Comparison of ENCODE assay signal across 12 mouse cellular contexts in genomic region chr5:137649251-137649650, GRCm38 (mm10). TPM values are rescaled to one million over a fixed set of nuclear protein-coding genes. Genes with fewer than 3 reads are reported as not detected.
DNase-seq lines count a peak whose midpoint lies in the region; ATAC-seq and TF ChIP-seq lines count a peak whose summit lies in the region.
"Had no signal": no experiment of that assay in that cellular context is flagged by ENCODE, and none has a peak within 500 bp of the region (broad histone marks: within the 10 kb centered on the region; RNA-seq: fewer than 3 reads in every experiment).

No protein-coding gene starts in this region.

- H3K9ac ChIP-seq in hindbrain, embryonic 12.5 days: no peak overlapping the region
- H3K9ac ChIP-seq in hindbrain, embryonic 14.5 days: no peak overlapping the region
- H3K9ac ChIP-seq in midbrain, embryonic 15.5 days: no peak overlapping the region
- no peak overlapping the region for H3K9ac ChIP-seq in midbrain, embryonic 11.5 days (ENCODE audit: low read length)
- 0 out of 2 replicates have a peak overlapping the region, but pooled peaks have one; percentile 36 for H3K9ac ChIP-seq in embryonic facial prominence, embryonic 13.5 days
- no peak overlapping the region for H3K9ac ChIP-seq in stomach, postnatal 0 days (ENCODE audit: low read length)

- WGBS in hindbrain, embryonic 12.5 days: 43% methylated on average over 4 of the region's 4 CpGs
- WGBS in hindbrain, embryonic 14.5 days: 25% methylated on average over 4 of the region's 4 CpGs
- 23% methylated on average over 4 of the region's 4 CpGs for WGBS in midbrain, embryonic 15.5 days
- 19% methylated on average over 4 of the region's 4 CpGs for WGBS in midbrain, embryonic 11.5 days
- 36% methylated on average over 4 of the region's 4 CpGs for WGBS in embryonic facial prominence, embryonic 13.5 days
- WGBS in stomach, postnatal 0 days: 33% methylated on average over 4 of the region's 4 CpGs

- H3K27ac ChIP-seq in hindbrain, embryonic 12.5 days: 0 out of 2 replicates have a peak overlapping the region, but pooled peaks have one; percentile 17
- H3K27ac ChIP-seq in hindbrain, embryonic 14.5 days: no peak overlapping the region
- 0 out of 2 replicates have a peak overlapping the region, but pooled peaks have one; percentile 5 for H3K27ac ChIP-seq in midbrain, embryonic 15.5 days
- H3K27ac ChIP-seq in midbrain, embryonic 11.5 days (ENCODE audit: low read depth, low read length): no peak overlapping the region
- H3K27ac ChIP-seq in embryonic facial prominence, embryonic 13.5 days: no peak overlapping the region
- peak overlapping the region; percentile 35; the same call in 1 of the 2 replicates for H3K27ac ChIP-seq in stomach, postnatal 0 days (replicated peaks)

- H3K36me3 ChIP-seq in hindbrain, embryonic 12.5 days: peaks cover 19% of the 10 kb centered on the region
- H3K36me3 ChIP-seq in hindbrain, embryonic 14.5 days (replicated peaks; ENCODE audit: control insufficient read depth, insufficient read depth): peaks cover 24% of the 10 kb centered on the region
- no peaks in the 10 kb centered on the region; the same call in 1 of the 2 replicates for H3K36me3 ChIP-seq in midbrain, embryonic 15.5 days (replicated peaks)
- H3K36me3 ChIP-seq in midbrain, embryonic 11.5 days (ENCODE audit: control insufficient read depth, insufficient read depth, low read length): peaks cover 2% of the 10 kb centered on the region; the same call in 1 of the 2 replicates
- peaks cover 25% of the 10 kb centered on the region; the same call in 1 of the 2 replicates for H3K36me3 ChIP-seq in embryonic facial prominence, embryonic 13.5 days
- H3K36me3 ChIP-seq in stomach, postnatal 0 days (ENCODE audit: control insufficient read depth, insufficient read depth, low read length): 0 out of 2 replicates have a peak, but pooled peaks cover 2% of the 10 kb centered on the region

- peaks cover 26% of the 10 kb centered on the region for H3K4me1 ChIP-seq in hindbrain, embryonic 12.5 days
- peaks cover 6% of the 10 kb centered on the region; the same call in 1 of the 2 replicates for H3K4me1 ChIP-seq in hindbrain, embryonic 14.5 days (replicated peaks; ENCODE audit: control insufficient read depth, insufficient read depth, low read length)
- H3K4me1 ChIP-seq in midbrain, embryonic 15.5 days: peaks cover 28% of the 10 kb centered on the region
- H3K4me1 ChIP-seq in midbrain, embryonic 11.5 days (ENCODE audit: control insufficient read depth, insufficient read depth, low read length): peaks cover 15% of the 10 kb centered on the region
- H3K4me1 ChIP-seq in embryonic facial prominence, embryonic 13.5 days: peaks cover 46% of the 10 kb centered on the region
- peaks cover 6% of the 10 kb centered on the region; the same call in 1 of the 2 replicates for H3K4me1 ChIP-seq in stomach, postnatal 0 days (replicated peaks; ENCODE audit: control insufficient read depth, insufficient read depth)

- no peak for DNase-seq in hindbrain, embryonic 14.5 days (ENCODE audit: low spot score)
- no peak for DNase-seq in midbrain, embryonic 11.5 days (ENCODE audit: low spot score, missing footprints)
- DNase-seq in stomach, postnatal 0 days (ENCODE audit: low spot score): no peak
- no peak for DNase-seq in gastrocnemius, postnatal 25 days
- DNase-seq: cerebellum, adult 9-10 months; gastrocnemius, postnatal 14 days; lung, adult 18-20 months had no signal

- peaks cover 36% of the 10 kb centered on the region for H3K27me3 ChIP-seq in hindbrain, embryonic 12.5 days
- peaks cover 28% of the 10 kb centered on the region for H3K27me3 ChIP-seq in hindbrain, embryonic 14.5 days (ENCODE audit: control insufficient read depth, insufficient read depth, low read length)
- H3K27me3 ChIP-seq in midbrain, embryonic 15.5 days (replicated peaks): peaks cover 24% of the 10 kb centered on the region
- H3K27me3 ChIP-seq in midbrain, embryonic 11.5 days (ENCODE audit: control insufficient read depth, insufficient read depth, low read length): peaks cover 21% of the 10 kb centered on the region
- H3K27me3 ChIP-seq in embryonic facial prominence, embryonic 13.5 days: peaks cover 23% of the 10 kb centered on the region
- H3K27me3 ChIP-seq in stomach, postnatal 0 days (ENCODE audit: control insufficient read depth, insufficient read depth, low read length): no peaks in the 10 kb centered on the region

- no peak for TF ChIP-seq EP300 in stomach, postnatal 0 days (optimal IDR thresholded peaks at IDR 0.05)

- H3K4me3 ChIP-seq in hindbrain, embryonic 12.5 days: no peak overlapping the region
- no peak overlapping the region for H3K4me3 ChIP-seq in hindbrain, embryonic 14.5 days (replicated peaks; ENCODE audit: low read length)
- no peak overlapping the region for H3K4me3 ChIP-seq in midbrain, embryonic 15.5 days
- H3K4me3 ChIP-seq in midbrain, embryonic 11.5 days (ENCODE audit: low read depth, low read length): no peak overlapping the region
- no peak overlapping the region for H3K4me3 ChIP-seq in embryonic facial prominence, embryonic 13.5 days
- H3K4me3 ChIP-seq in stomach, postnatal 0 days (ENCODE audit: low read depth, low read length): no peak overlapping the region

- H3K9me3 ChIP-seq in hindbrain, embryonic 12.5 days (replicated peaks): no peaks in the 10 kb centered on the region
- no peaks in the 10 kb centered on the region for H3K9me3 ChIP-seq in hindbrain, embryonic 14.5 days (ENCODE audit: control insufficient read depth, low read length)
- H3K9me3 ChIP-seq in midbrain, embryonic 15.5 days: no peaks in the 10 kb centered on the region
- H3K9me3 ChIP-seq in midbrain, embryonic 11.5 days (ENCODE audit: control insufficient read depth, low read length): no peaks in the 10 kb centered on the region
- H3K9me3 ChIP-seq in embryonic facial prominence, embryonic 13.5 days: no peaks in the 10 kb centered on the region
- no peaks in the 10 kb centered on the region for H3K9me3 ChIP-seq in stomach, postnatal 0 days (ENCODE audit: control insufficient read depth, low read length)

- no peak overlapping the region for H3K4me2 ChIP-seq in hindbrain, embryonic 12.5 days (replicated peaks)
- H3K4me2 ChIP-seq in hindbrain, embryonic 14.5 days (replicated peaks): no peak overlapping the region
- H3K4me2 ChIP-seq in midbrain, embryonic 15.5 days: no peak overlapping the region
- no peak overlapping the region for H3K4me2 ChIP-seq in midbrain, embryonic 11.5 days
- H3K4me2 ChIP-seq in embryonic facial prominence, embryonic 13.5 days: no peak overlapping the region
- no peak overlapping the region for H3K4me2 ChIP-seq in stomach, postnatal 0 days (replicated peaks; ENCODE audit: low read depth)

- no peak for TF ChIP-seq CTCF in stomach, postnatal 0 days (IDR thresholded peaks at IDR 0.05; ENCODE audit: low read depth)

- ATAC-seq in hindbrain, embryonic 12.5 days (ENCODE audit: low FRiP score): no peak
- no peak for ATAC-seq in hindbrain, embryonic 14.5 days (ENCODE audit: low FRiP score)
- ATAC-seq in midbrain, embryonic 15.5 days (replicated peaks): no peak
- ATAC-seq in midbrain, embryonic 11.5 days (ENCODE audit: low FRiP score): no peak
- no peak for ATAC-seq in embryonic facial prominence, embryonic 13.5 days (ENCODE audit: insufficient number of reproducible peaks, insufficient read depth, low FRiP score, low TSS enrichment, low read depth)
- no peak for ATAC-seq in stomach, postnatal 0 days (ENCODE audit: low FRiP score, low TSS enrichment)
- ATAC-seq: forebrain, embryonic 14.5 days had no signal

RNA-seq across cellular contexts. Expression of gene Irs3, which starts 3.7 kb away (rescaled TPM):
- 0.10 and 0.22 TPM in 2 replicates for polyA plus RNA-seq in hindbrain, embryonic 12.5 days (2016; fragmentation: Nextera tagmentation; extraction: Ambion mirVana)
- 0.15 TPM in 1 of 2 replicates, not detected in the other for polyA plus RNA-seq in hindbrain, embryonic 14.5 days (2014; fragmentation: Nextera tagmentation; extraction: Ambion mirVana)
- polyA plus RNA-seq in midbrain, embryonic 15.5 days (2015; fragmentation: Nextera tagmentation; extraction: Ambion mirVana): 0.09 and 0.17 TPM in 2 replicates
- 0.19 and 0.34 TPM in 2 replicates for polyA plus RNA-seq in midbrain, embryonic 11.5 days (2014; fragmentation: Nextera tagmentation; extraction: Ambion mirVana)
- 0.26 and 0.32 TPM in 2 replicates for polyA plus RNA-seq in embryonic facial prominence, embryonic 13.5 days (2015; fragmentation: Nextera tagmentation; extraction: Ambion mirVana)
- 0.07 and 0.15 TPM in 2 replicates for polyA plus RNA-seq in stomach, postnatal 0 days (2015; fragmentation: Nextera tagmentation; extraction: Ambion mirVana)
- 1 to 10 TPM in 1 of 2 experiments, under 1 TPM in 1; 0.36 to 1.5 TPM for total RNA-seq in gastrocnemius, postnatal 25 days (2021)
- total RNA-seq: hematopoietic stem cell, adult 5-6 weeks had no signal
- polyA plus RNA-seq: forebrain, embryonic 14.5 days had no signal

RNA-seq across cellular contexts. Expression of gene Sap25, which starts 8.1 kb away (rescaled TPM):
- polyA plus RNA-seq in hindbrain, embryonic 12.5 days (2016; fragmentation: Nextera tagmentation; extraction: Ambion mirVana): 7.6 and 8.0 TPM in 2 replicates
- 4.9 and 5.8 TPM in 2 replicates for polyA plus RNA-seq in hindbrain, embryonic 14.5 days (2014; fragmentation: Nextera tagmentation; extraction: Ambion mirVana)
- polyA plus RNA-seq in midbrain, embryonic 15.5 days (2015; fragmentation: Nextera tagmentation; extraction: Ambion mirVana): 4.8 and 6.8 TPM in 2 replicates
- 4.5 and 6.8 TPM in 2 replicates for polyA plus RNA-seq in midbrain, embryonic 11.5 days (2014; fragmentation: Nextera tagmentation; extraction: Ambion mirVana)
- polyA plus RNA-seq in embryonic facial prominence, embryonic 13.5 days (2015; fragmentation: Nextera tagmentation; extraction: Ambion mirVana): 7.0 and 8.6 TPM in 2 replicates
- 3.7 and 4.1 TPM in 2 replicates for polyA plus RNA-seq in stomach, postnatal 0 days (2015; fragmentation: Nextera tagmentation; extraction: Ambion mirVana)
- 1 to 10 TPM; 1.8 to 2.7 TPM for total RNA-seq in gastrocnemius, postnatal 25 days (2021)

RNA-seq across cellular contexts. Expression of gene Gm20605, which starts 20.3 kb away (rescaled TPM):
- polyA plus RNA-seq in hindbrain, embryonic 12.5 days (2016; fragmentation: Nextera tagmentation; extraction: Ambion mirVana): 8.3 and 10.8 TPM in 2 replicates
- polyA plus RNA-seq in hindbrain, embryonic 14.5 days (2014; fragmentation: Nextera tagmentation; extraction: Ambion mirVana): 5.3 and 6.5 TPM in 2 replicates
- 11.3 and 11.8 TPM in 2 replicates for polyA plus RNA-seq in midbrain, embryonic 15.5 days (2015; fragmentation: Nextera tagmentation; extraction: Ambion mirVana)
- 4.5 and 5.8 TPM in 2 replicates for polyA plus RNA-seq in midbrain, embryonic 11.5 days (2014; fragmentation: Nextera tagmentation; extraction: Ambion mirVana)
- 7.9 and 8.2 TPM in 2 replicates for polyA plus RNA-seq in embryonic facial prominence, embryonic 13.5 days (2015; fragmentation: Nextera tagmentation; extraction: Ambion mirVana)
- polyA plus RNA-seq in stomach, postnatal 0 days (2015; fragmentation: Nextera tagmentation; extraction: Ambion mirVana): 2.4 and 3.4 TPM in 2 replicates
- total RNA-seq in gastrocnemius, postnatal 25 days (2021): 1 to 10 TPM; 2.9 to 3.9 TPM

RNA-seq across cellular contexts. Expression of gene Lrch4, which starts 20.3 kb away (rescaled TPM):
- polyA plus RNA-seq in hindbrain, embryonic 12.5 days (2016; fragmentation: Nextera tagmentation; extraction: Ambion mirVana): 32.4 and 34.3 TPM in 2 replicates
- 19.0 and 23.4 TPM in 2 replicates for polyA plus RNA-seq in hindbrain, embryonic 14.5 days (2014; fragmentation: Nextera tagmentation; extraction: Ambion mirVana)
- polyA plus RNA-seq in midbrain, embryonic 15.5 days (2015; fragmentation: Nextera tagmentation; extraction: Ambion mirVana): 18.8 and 19.1 TPM in 2 replicates
- polyA plus RNA-seq in midbrain, embryonic 11.5 days (2014; fragmentation: Nextera tagmentation; extraction: Ambion mirVana): 27.3 and 28.3 TPM in 2 replicates
- polyA plus RNA-seq in embryonic facial prominence, embryonic 13.5 days (2015; fragmentation: Nextera tagmentation; extraction: Ambion mirVana): 31.5 and 33.9 TPM in 2 replicates
- polyA plus RNA-seq in stomach, postnatal 0 days (2015; fragmentation: Nextera tagmentation; extraction: Ambion mirVana): 22.5 and 27.0 TPM in 2 replicates
- 10 to 100 TPM; 13.9 to 15.4 TPM for total RNA-seq in gastrocnemius, postnatal 25 days (2021)

RNA-seq across cellular contexts. Expression of gene Fbxo24, which starts 20.4 kb away (rescaled TPM):
- polyA plus RNA-seq in hindbrain, embryonic 12.5 days (2016; fragmentation: Nextera tagmentation; extraction: Ambion mirVana): 0.23 and 0.25 TPM in 2 replicates
- 0.12 TPM in 1 of 2 replicates, not detected in the other for polyA plus RNA-seq in hindbrain, embryonic 14.5 days (2014; fragmentation: Nextera tagmentation; extraction: Ambion mirVana)
- polyA plus RNA-seq in midbrain, embryonic 15.5 days (2015; fragmentation: Nextera tagmentation; extraction: Ambion mirVana): 0.13 and 0.17 TPM in 2 replicates
- 0.10 and 0.16 TPM in 2 replicates for polyA plus RNA-seq in midbrain, embryonic 11.5 days (2014; fragmentation: Nextera tagmentation; extraction: Ambion mirVana)
- 0.13 TPM in 1 of 2 replicates, not detected in the other for polyA plus RNA-seq in embryonic facial prominence, embryonic 13.5 days (2015; fragmentation: Nextera tagmentation; extraction: Ambion mirVana)
- 0.11 and 0.16 TPM in 2 replicates for polyA plus RNA-seq in stomach, postnatal 0 days (2015; fragmentation: Nextera tagmentation; extraction: Ambion mirVana)
- total RNA-seq in gastrocnemius, postnatal 25 days (2021): under 1 TPM; 0.16 to 0.18 TPM
- total RNA-seq: hematopoietic stem cell, adult 5-6 weeks had no signal

Comparison
In these comparisons a context has a peak if more than half of its experiments do, and no peak if none do; other contexts are left out.
1. H3K27ac ChIP-seq: peak in hindbrain, embryonic 12.5 days (single experiment), midbrain, embryonic 15.5 days (single experiment) and stomach, postnatal 0 days (single experiment); none in hindbrain, embryonic 14.5 days (single experiment), midbrain, embryonic 11.5 days (single experiment) and embryonic facial prominence, embryonic 13.5 days (single experiment).